Mouse (Mus musculus): ENCODE data around the gene Rag2.

DNA sequence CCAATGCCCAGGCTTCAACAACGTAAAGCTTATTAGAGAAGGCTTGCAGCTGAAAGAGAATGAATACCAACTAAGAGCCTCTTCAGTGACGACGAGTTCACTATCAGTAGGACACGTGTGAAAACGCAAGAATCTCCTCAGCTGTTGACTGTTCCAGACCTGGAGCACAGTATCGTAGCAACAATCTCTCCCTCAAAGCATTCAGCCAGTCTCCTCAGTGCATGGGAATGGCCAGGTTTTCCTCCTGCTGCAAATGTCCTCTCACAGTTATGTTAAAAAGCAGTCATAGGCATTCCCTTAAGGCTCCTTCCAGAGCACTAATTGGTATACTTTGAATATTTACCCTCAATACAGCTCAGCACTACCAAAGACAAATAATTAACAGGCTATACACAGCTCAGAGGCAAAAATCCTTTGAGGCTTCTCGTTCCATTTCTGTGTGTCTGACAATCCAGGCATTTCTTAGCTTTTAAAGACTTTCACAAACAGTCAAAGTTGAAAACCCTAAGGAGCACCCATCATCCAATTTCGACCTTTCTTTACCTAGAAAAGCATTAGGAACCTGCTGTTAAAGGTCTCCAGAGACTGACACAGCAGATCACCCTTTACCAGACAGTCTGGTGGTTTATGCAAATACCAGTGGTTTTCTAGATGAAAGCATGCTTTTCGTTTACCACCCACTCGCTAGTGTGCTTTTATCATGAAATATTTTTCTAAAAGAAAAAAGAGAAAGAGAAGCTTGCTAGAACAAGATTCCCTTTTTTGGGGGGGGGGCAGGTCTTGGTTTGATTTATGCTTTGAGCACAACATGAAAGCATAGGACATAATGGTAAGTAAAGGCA lies 8.8 kb upstream of the Rag2 start:
- no peak for TF ChIP-seq GATA1 (IDR thresholded peaks at IDR 0.05; ENCODE audit: low read length)
- TF ChIP-seq TAL1 (IDR thresholded peaks at IDR 0.05; ENCODE audit: low read length) = no peak

Measured in erythroblast, embryonic 14.5 days (primary cell).